Mouse (Mus musculus) cerebellum, postnatal 25 days (tissue): ENCODE measurements around the gene Zcwpw1.
A peak's percentile ranks its signal among the peaks of the same experiment; 100 is the strongest.

ENCODE experiments used
- DNase-seq, 2 experiments: peaks; one replicate each; pipeline ENCODE4 v3.0.0; 2021; ENCODE audit warnings: mixed read lengths in 2 of 2

The Zcwpw1 gene

GRCm38 (mm10) chr5:137756106-137756505 lies 31.5 kb upstream of the Zcwpw1 start:
- peak; percentile 39 to 54 for DNase-seq

- peak; percentile 93 to 94 for DNase-seq
These were observed 30.5 kb upstream of the Zcwpw1 start for GRCm38 (mm10) chr5:137756882-137757661.

- DNase-seq, result peak in 1 of 2 experiments; percentile 70
These were observed 29.7 kb upstream of the Zcwpw1 start for GRCm38 (mm10) chr5:137757887-137758286.

- peak in 1 of 2 experiments; percentile 18 for DNase-seq
These were observed 28.6 kb upstream of the Zcwpw1 start for GRCm38 (mm10) chr5:137758921-137759534.

- peak; percentile 91 to 93 for DNase-seq
These were observed 27.6 kb upstream of the Zcwpw1 start for GRCm38 (mm10) chr5:137759971-137760412.

- no peak for DNase-seq
These were observed 22.8 kb upstream of the Zcwpw1 start for GRCm38 (mm10) chr5:137764609-137765340.

- DNase-seq, result no peak
These were observed 21.3 kb upstream of the Zcwpw1 start for GRCm38 (mm10) chr5:137766270-137766669.

GRCm38 (mm10) chr5:137768475-137768874 lies 19.1 kb upstream of the Zcwpw1 start:
- no peak for DNase-seq

- peak in 1 of 2 experiments; percentile 49 for DNase-seq
These were observed 16.9 kb upstream of the Zcwpw1 start for GRCm38 (mm10) chr5:137770709-137771108.

GRCm38 (mm10) chr5:137772755-137773154 lies 14.8 kb upstream of the Zcwpw1 start:
- DNase-seq, result no peak

GRCm38 (mm10) chr5:137775587-137776290 lies 11.9 kb upstream of the Zcwpw1 start:
- no peak for DNase-seq

- DNase-seq, result no peak
These were observed 11.1 kb upstream of the Zcwpw1 start for GRCm38 (mm10) chr5:137776408-137776918.

GRCm38 (mm10) chr5:137777267-137777845 lies 10.2 kb upstream of the Zcwpw1 start:
- no peak for DNase-seq

- DNase-seq, result peak; percentile 97 to 99
These were observed 9.0 kb upstream of the Zcwpw1 start, which contains the start of gene Ppp1r35 for GRCm38 (mm10) chr5:137778635-137779034. Ppp1r35 (plus strand) TSS chr5:137778849.

GRCm38 (mm10) chr5:137779053-137779933 lies 8.3 kb upstream of the Zcwpw1 start:
- DNase-seq, result peak in 1 of 2 experiments; percentile 67

- peak in 1 of 2 experiments; percentile 7 for DNase-seq
These were observed 5.9 kb upstream of the Zcwpw1 start for GRCm38 (mm10) chr5:137781661-137782060.

- peak in 1 of 2 experiments; percentile 7 for DNase-seq
These were observed 4.6 kb upstream of the Zcwpw1 start for GRCm38 (mm10) chr5:137782776-137783522.

GRCm38 (mm10) chr5:137783901-137784540 lies 3.6 kb upstream of the Zcwpw1 start:
- DNase-seq, result peak in 1 of 2 experiments; percentile 20

GRCm38 (mm10) chr5:137784546-137784945 lies 3.1 kb upstream of the Zcwpw1 start:
- DNase-seq, result peak in 1 of 2 experiments; percentile 21
